Mouse (Mus musculus) heart, postnatal 0 days (tissue): ENCODE results near the gene Pglyrp1. TPM values are rescaled to one million over a fixed set of nuclear protein-coding genes. Genes with fewer than 3 reads are reported as not detected.

Experiments
- ATAC-seq: fragments of 200-750 bp; cut with Nextera tagmentation; 2 replicates; pipeline ENCODE4 v1.8.0; 2017; ENCODE audit warnings: low read depth, moderate number of reproducible peaks, moderate library complexity; ENCODE audit not compliant: insufficient read depth
- DNase-seq: peaks from one replicate; pipeline ENCODE4 v3.0.0-alpha.2; 2016; ENCODE audit warnings: low spot score
- H3K27ac ChIP-seq: fragments of 300-500 bp; sonication (generic); 2 replicates; pipeline ENCODE4 v1.5.1; 2014; ENCODE audit warnings: low read depth, mild to moderate bottlenecking
- H3K27me3 ChIP-seq: fragments of 300-500 bp; sonication (generic); 2 replicates; pipeline ENCODE4 v1.6.1; 2014; ENCODE audit warnings: low read length, mixed read lengths; ENCODE audit not compliant: control insufficient read depth, insufficient read depth
- H3K36me3 ChIP-seq: fragments of 300-500 bp; sonication (generic); replicated peaks from 2 replicates; pipeline ENCODE4 v1.6.1; 2014; ENCODE audit warnings: low read length, mixed read lengths; ENCODE audit not compliant: control insufficient read depth, insufficient read depth
- H3K4me1 ChIP-seq: fragments of 300-500 bp; sonication (generic); 2 replicates; pipeline ENCODE4 v1.6.1; 2014; ENCODE audit warnings: antibody characterized with exemption; ENCODE audit not compliant: control insufficient read depth, insufficient read depth
- H3K4me2 ChIP-seq: fragments of 300-500 bp; sonication (generic); 2 replicates; pipeline ENCODE4 v1.6.1; 2014; ENCODE audit warnings: low read depth, mild to moderate bottlenecking, low read length, moderate library complexity
- H3K4me3 ChIP-seq: fragments of 300-500 bp; sonication (generic); 2 replicates; pipeline ENCODE4 v1.5.1; 2014; ENCODE audit warnings: low read depth, low read length
- H3K9ac ChIP-seq: fragments of 300-500 bp; sonication (generic); replicated peaks from 2 replicates; pipeline ENCODE4 v1.6.1; 2014; ENCODE audit warnings: low read depth, low read length, mixed read lengths
- H3K9me3 ChIP-seq: fragments of 300-500 bp; sonication (generic); replicated peaks from 2 replicates; pipeline ENCODE4 v1.6.1; 2016; ENCODE audit warnings: low read length; ENCODE audit not compliant: control insufficient read depth
- CTCF ChIP-seq: IDR thresholded peaks from 2 replicates; pipeline ENCODE4 v1.5.1; 2016; ENCODE audit warnings: antibody characterized with exemption, control low read depth, low read depth
- EP300 ChIP-seq: IDR thresholded peaks from 2 replicates; pipeline ENCODE4 v1.6.1; 2016; ENCODE audit warnings: antibody characterized with exemption, low read depth
- WGBS: fragments of 180-500 bp; shearing (Covaris S2); extraction: QIAGEN DNeasy Blood & Tissue Kit; methylation state at CpG from one replicate; pipeline ENCODE4 v1.1.7; 2014; 5-methylcytosine and 5-hydroxymethylcytosine counted together
- polyA plus RNA-seq: library from polyadenylated mRNA; unstranded; fragments of >200 nt; fragmentation: Nextera tagmentation; extraction: Ambion mirVana; gene quantifications from 2 replicates; pipeline ENCODE4 v1.2.1, GENCODE M21; 2015
- total RNA-seq: library from RNA; depleted of rRNA; stranded (reverse); fragments of >200 nt; gene quantifications from 2 replicates; pipeline ENCODE4 v1.2.3, GENCODE M21; 2014; ENCODE audit warnings: low replicate concordance

The Pglyrp1 gene
- total and polyA plus RNA-seq, 2 experiments from 2014 or later, result 1.8 TPM; not detected in 1

DNA sequence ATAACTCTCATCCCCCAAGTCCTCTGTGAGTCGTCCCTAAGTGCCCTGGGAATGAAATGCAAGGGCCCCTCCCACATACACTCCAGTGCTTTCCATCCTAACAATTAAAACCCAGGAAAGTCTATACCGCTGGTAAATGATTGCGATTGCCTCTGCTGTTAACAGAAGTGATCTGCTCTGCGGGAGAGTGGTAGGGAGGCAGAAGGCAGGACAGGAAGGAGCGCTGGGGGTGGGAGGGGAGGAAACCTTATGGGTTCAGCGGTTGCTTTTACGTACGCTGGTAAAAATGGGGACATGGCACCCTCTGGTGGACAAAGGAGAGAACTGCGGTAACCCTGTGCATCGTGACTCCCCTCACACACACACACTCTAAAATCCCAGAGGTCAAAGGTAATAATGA, 2.1 kb downstream of the Pglyrp1 start:
- ATAC-seq, result peak; percentile 70
- no peaks in the 10 kb centered on the region for H3K9me3 ChIP-seq

DNA sequence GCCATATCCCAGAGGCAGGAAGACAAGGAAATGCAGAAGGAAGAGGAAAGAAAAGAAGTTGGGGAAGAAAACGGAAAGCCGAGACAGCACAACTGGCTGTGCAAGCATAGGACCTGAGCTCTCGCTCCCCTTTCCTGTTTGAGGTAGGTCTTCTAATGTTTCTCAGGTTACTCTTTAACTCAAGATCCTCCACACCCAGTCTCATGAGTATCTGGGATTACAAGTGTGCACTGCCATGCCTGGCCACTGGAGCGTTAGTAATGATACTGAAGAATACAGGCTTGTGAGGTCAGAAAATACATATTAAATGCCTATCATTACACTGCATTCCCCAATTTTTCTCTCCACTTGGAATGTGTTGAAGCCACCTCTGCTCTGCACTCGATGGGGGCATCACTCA, 4.2 kb downstream of the Pglyrp1 start:
- DNase-seq (no peak), ATAC-seq (no peak)
- Histone ChIP-seq H3K27ac (no peak overlapping the region), H3K4me2 (no peak overlapping the region), H3K4me1 (no peaks in the 10 kb centered on the region), H3K9me3 (no peaks in the 10 kb centered on the region), H3K9ac (no peak overlapping the region), H3K36me3 (no peaks in the 10 kb centered on the region), H3K27me3 (0 out of 2 replicates have a peak, but pooled peaks cover 8% of the 10 kb centered on the region), H3K4me3 (no peak overlapping the region)
- WGBS, result 77% methylated on average over 5 of the region's 5 CpGs
- TF ChIP-seq EP300 (no peak), CTCF (no peak)

More for the DNA sequence above, 2.1 kb downstream of the Pglyrp1 start:
- WGBS, result under 1% methylated on average over 10 of the region's 10 CpGs
- Histone ChIP-seq H3K36me3 (no peaks in the 10 kb centered on the region), H3K4me1 (no peaks in the 10 kb centered on the region), H3K4me2 (peak overlapping the region; percentile 62), H3K27me3 (0 out of 2 replicates have a peak, but pooled peaks cover 8% of the 10 kb centered on the region), H3K4me3 (peak overlapping the region; percentile 37), H3K27ac (no peak overlapping the region), H3K9ac (no peak overlapping the region)
- peak; percentile 70 for DNase-seq
- peak; percentile 80 for TF ChIP-seq CTCF
- no peak for TF ChIP-seq EP300

- Histone ChIP-seq H3K9me3 (no peaks in the 10 kb centered on the region), H3K4me1 (no peaks in the 10 kb centered on the region), H3K36me3 (no peaks in the 10 kb centered on the region), H3K4me2 (no peak overlapping the region), H3K9ac (no peak overlapping the region), H3K4me3 (no peak overlapping the region), H3K27ac (no peak overlapping the region), H3K27me3 (no peaks in the 10 kb centered on the region)
- 62% methylated on average over 7 of the region's 7 CpGs for WGBS
- ATAC-seq, result no peak
- no peak for TF ChIP-seq EP300
- TF ChIP-seq CTCF, result no peak
- no peak for DNase-seq
Measured at GRCm38 (mm10) chr7:18878691-18879090, 7.6 kb downstream of the Pglyrp1 start.

- Histone ChIP-seq H3K4me3 (no peak overlapping the region), H3K9ac (no peak overlapping the region), H3K9me3 (no peaks in the 10 kb centered on the region), H3K4me2 (no peak overlapping the region), H3K36me3 (no peaks in the 10 kb centered on the region), H3K4me1 (no peaks in the 10 kb centered on the region), H3K27me3 (no peaks in the 10 kb centered on the region), H3K27ac (no peak overlapping the region)
- ATAC-seq, result 0 out of 2 replicates have a peak, but pooled peaks have one; percentile 8
- no peak for DNase-seq
- 47% methylated on average over 9 of the region's 9 CpGs for WGBS
- TF ChIP-seq CTCF (no peak), EP300 (no peak)
Measured at GRCm38 (mm10) chr7:18883991-18884744, 13.0 kb downstream of the Pglyrp1 start.

DNA sequence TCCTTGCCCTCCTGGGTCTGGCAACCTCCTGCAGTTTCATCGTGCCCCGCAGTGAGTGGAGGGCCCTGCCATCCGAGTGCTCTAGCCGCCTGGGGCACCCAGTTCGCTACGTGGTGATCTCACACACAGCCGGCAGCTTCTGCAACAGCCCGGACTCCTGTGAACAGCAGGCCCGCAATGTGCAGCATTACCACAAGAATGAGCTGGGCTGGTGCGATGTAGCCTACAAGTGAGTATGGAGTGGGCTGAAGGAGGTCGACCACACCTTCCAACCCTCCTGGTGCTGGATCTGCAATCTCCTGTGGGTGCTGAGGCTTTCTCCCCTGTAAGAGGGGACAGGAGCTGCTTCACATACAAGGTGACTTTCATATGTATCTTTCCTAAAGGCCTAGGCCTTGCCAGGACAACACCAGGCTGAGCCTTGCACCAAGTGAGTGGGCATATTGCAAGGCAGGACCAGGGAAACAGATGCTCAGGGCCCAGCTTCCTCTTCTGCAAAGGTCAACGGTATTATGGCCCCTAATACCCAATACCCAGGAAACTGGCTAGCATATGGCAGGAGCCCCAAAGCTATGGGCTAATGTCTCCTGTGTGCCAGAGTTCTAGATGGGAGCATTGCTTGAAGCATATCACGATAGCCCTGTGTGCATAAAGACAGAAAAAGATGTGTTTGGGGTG, 13.8 kb downstream of the Pglyrp1 start:
- Histone ChIP-seq H3K36me3 (no peaks in the 10 kb centered on the region), H3K27me3 (no peaks in the 10 kb centered on the region), H3K9ac (no peak overlapping the region), H3K4me2 (no peak overlapping the region), H3K4me3 (no peak overlapping the region), H3K9me3 (no peaks in the 10 kb centered on the region), H3K27ac (no peak overlapping the region), H3K4me1 (no peaks in the 10 kb centered on the region)
- TF ChIP-seq CTCF (no peak), EP300 (no peak)
- ATAC-seq, result no peak
- WGBS, result 52% methylated on average over 13 of the region's 13 CpGs
- no peak for DNase-seq
